Mouse (Mus musculus) duodenum, adult 2 months (tissue): ENCODE data around the gene Hrct1. TPM values are rescaled to one million over a fixed set of nuclear protein-coding genes. Genes with fewer than 3 reads are reported as not detected.

Experiments
- polyA plus RNA-seq: library from polyadenylated mRNA; depleted of rRNA; stranded (reverse); fragments of >200 nt; gene quantifications from 2 replicates; pipeline ENCODE4 v1.2.3, GENCODE M21; 2012; ENCODE audit warnings: low replicate concordance; rRNA removed

The Hrct1 gene
- 2.7 and 2.8 TPM in 2 replicates for polyA plus RNA-seq

GRCm38 (mm10) chr4:43726995-43727394 is at the start of gene Hrct1:
Gene Hrct1 (plus strand): TSS chr4:43727188.

GRCm38 (mm10) chr4:43700707-43701106 is 26.3 kb upstream of the Hrct1 start, which contains the start of gene Olfr70:
Gene Olfr70 (minus strand): TSS chr4:43700807.

GRCm38 (mm10) chr4:43709869-43710268 is 17.1 kb upstream of the Hrct1 start, which contains the start of gene Olfr71:
Gene Olfr71 (minus strand): TSS chr4:43710255.

GRCm38 (mm10) chr4:43729794-43730550 is 3.0 kb downstream of the Hrct1 start, which contains the start of gene Spaar:
Gene Spaar (plus strand): TSS chr4:43730034.

GRCm38 (mm10) chr4:43770909-43771308 is 43.9 kb downstream of the Hrct1 start, which contains the start of gene Olfr159:
Gene Olfr159 (minus strand): TSS chr4:43771009.

Other genes with a start within 250 kb of the Hrct1 start
- 1.0 and 1.3 TPM in 2 replicates for gene Sit1, start 243.5 kb upstream of the Hrct1 start, polyA plus RNA-seq
- 470 and 876 TPM in 2 replicates for gene Ccdc107, start 234.3 kb upstream of the Hrct1 start, polyA plus RNA-seq
- 41.0 and 46.8 TPM in 2 replicates for gene Arhgef39, start 227.5 kb upstream of the Hrct1 start, polyA plus RNA-seq
- 55.7 and 182 TPM in 2 replicates for gene Car9, start 220.2 kb upstream of the Hrct1 start, polyA plus RNA-seq
- 26.4 and 45.4 TPM in 2 replicates for gene Tpm2, start 203.4 kb upstream of the Hrct1 start, polyA plus RNA-seq
- 123 and 169 TPM in 2 replicates for gene Creb3, start 164.9 kb upstream of the Hrct1 start, polyA plus RNA-seq
- gene Tln1, start 164.5 kb upstream of the Hrct1 start, polyA plus RNA-seq: 45.3 and 46.9 TPM in 2 replicates
- 27.0 and 43.1 TPM in 2 replicates for gene Rgp1, start 148.5 kb upstream of the Hrct1 start, polyA plus RNA-seq
- 6.5 and 8.3 TPM in 2 replicates for gene Gba2, start 148.3 kb upstream of the Hrct1 start, polyA plus RNA-seq
- gene Msmp, start 142.7 kb upstream of the Hrct1 start, polyA plus RNA-seq: 0.26 TPM in 1 of 2 replicates, not detected in the other
- 4.7 and 10.2 TPM in 2 replicates for gene Npr2, start 95.3 kb upstream of the Hrct1 start, polyA plus RNA-seq
- 0.52 and 0.68 TPM in 2 replicates for gene Spag8, start 73.6 kb upstream of the Hrct1 start, polyA plus RNA-seq
- gene Hint2, start 70.7 kb upstream of the Hrct1 start, polyA plus RNA-seq: 62.8 and 89.1 TPM in 2 replicates
- gene Tmem8b, start 58.2 kb upstream of the Hrct1 start, polyA plus RNA-seq: 4.5 and 6.5 TPM in 2 replicates
- gene Fam221b, start 58.0 kb upstream of the Hrct1 start, polyA plus RNA-seq: not detected in 2 replicates
- not detected in 2 replicates for gene Olfr70, start 26.4 kb upstream of the Hrct1 start, polyA plus RNA-seq
- not detected in 2 replicates for gene Olfr71, start 16.9 kb upstream of the Hrct1 start, polyA plus RNA-seq
- 0.65 and 0.94 TPM in 2 replicates for gene Spaar, start 2.8 kb downstream of the Hrct1 start, polyA plus RNA-seq
- gene Olfr159, start 43.8 kb downstream of the Hrct1 start, polyA plus RNA-seq: not detected in 2 replicates
- gene Olfr156, start 96.7 kb downstream of the Hrct1 start, polyA plus RNA-seq: not detected in 2 replicates
- not detected in 2 replicates for gene Olfr157, start 113.0 kb downstream of the Hrct1 start, polyA plus RNA-seq
- gene Olfr155, start 124.4 kb downstream of the Hrct1 start, polyA plus RNA-seq: not detected in 2 replicates
- 1.3 and 3.3 TPM in 2 replicates for gene Reck, start 148.3 kb downstream of the Hrct1 start, polyA plus RNA-seq
- gene Glipr2, start 230.2 kb downstream of the Hrct1 start, polyA plus RNA-seq: 5.0 and 8.8 TPM in 2 replicates